Mouse (Mus musculus): ENCODE measurements at regions not wholly inside any gene's neighbourhood (a gene's known extent, or its start where the extent isn't known, plus 50 kb on each side); places are given as distances from the start of the nearest gene placed in this dataset.

GRCm38 (mm10) chrX:99548284-99549019 is 77.4 kb upstream of the Pja1 start:
- Histone ChIP-seq H3K4me1 (ENCODE audit: control insufficient read depth, insufficient read depth, low read length) (no peaks in the 10 kb centered on the region; the same call in 1 of the 2 replicates), H3K79me2 (replicated peaks; ENCODE audit: control insufficient read depth, insufficient read depth, low read length) (no peaks in the 10 kb centered on the region), H3K27ac (no peak overlapping the region), H3K36me3 (ENCODE audit: control insufficient read depth, insufficient read depth, low read length) (no peaks in the 10 kb centered on the region), H3K9ac (ENCODE audit: low read depth, low read length) (no peak overlapping the region), H3K27me3 (ENCODE audit: control insufficient read depth, insufficient read depth, low read length) (no peaks in the 10 kb centered on the region), H3K4me3 (no peak overlapping the region)
- no peak for DNase-seq
- TF ChIP-seq POLR2A (IDR thresholded peaks at IDR 0.05; ENCODE audit: insufficient read depth, low read depth, low read length), result no peak
- TF ChIP-seq CTCF (IDR thresholded peaks at IDR 0.05), result no peak
- TF ChIP-seq EP300 (IDR thresholded peaks at IDR 0.05; ENCODE audit: insufficient read depth, low read depth, low read length), result no peak
- intact Hi-C loops (cut with DNase I), result no loop called here
- 80% methylated on average over 4 of the region's 4 CpGs for WGBS

GRCm38 (mm10) chrX:99544410-99544809 is 73.3 kb upstream of the Pja1 start:
- no peak overlapping the region for H3K4me3 ChIP-seq
- H3K4me1 ChIP-seq (ENCODE audit: control insufficient read depth, insufficient read depth, low read length), result no peaks in the 10 kb centered on the region
- H3K79me2 ChIP-seq (replicated peaks; ENCODE audit: control insufficient read depth, insufficient read depth, low read length), result no peaks in the 10 kb centered on the region
- TF ChIP-seq POLR2A (IDR thresholded peaks at IDR 0.05; ENCODE audit: insufficient read depth, low read depth, low read length), result no peak
- no peak for TF ChIP-seq EP300 (IDR thresholded peaks at IDR 0.05; ENCODE audit: insufficient read depth, low read depth, low read length)
- TF ChIP-seq CTCF (IDR thresholded peaks at IDR 0.05), result no peak
- no peak overlapping the region for H3K27ac ChIP-seq
- 60% methylated on average over 4 of the region's 4 CpGs for WGBS
- no peaks in the 10 kb centered on the region for H3K27me3 ChIP-seq (ENCODE audit: control insufficient read depth, insufficient read depth, low read length)
- intact Hi-C loops (cut with DNase I), result no loop called here
- DNase-seq, result no peak
- H3K9ac ChIP-seq (ENCODE audit: low read depth, low read length), result no peak overlapping the region
- no peaks in the 10 kb centered on the region for H3K36me3 ChIP-seq (ENCODE audit: control insufficient read depth, insufficient read depth, low read length)

DNA sequence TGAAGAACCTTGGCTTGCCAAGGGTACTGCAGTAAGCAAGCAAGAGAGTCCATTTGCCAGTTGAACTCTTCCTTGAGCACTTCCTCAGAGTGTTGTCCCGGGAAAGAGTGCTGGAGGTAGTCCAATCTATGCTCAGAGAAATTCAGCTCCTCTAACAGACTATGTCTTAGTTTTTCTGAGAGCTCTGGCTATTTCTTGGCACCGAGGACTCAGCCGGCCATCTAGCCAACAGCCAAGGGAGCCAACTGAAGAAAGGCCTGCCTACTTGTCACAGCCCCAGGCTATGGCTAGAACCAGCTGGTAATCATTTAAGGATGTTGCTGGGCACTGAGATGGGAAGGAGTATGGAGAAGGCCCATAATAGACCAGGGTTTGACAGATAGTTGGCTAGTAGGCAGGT is 70.8 kb upstream of the Pja1 start:
- Histone ChIP-seq H3K4me1 (ENCODE audit: control insufficient read depth, insufficient read depth, low read length) (no peaks in the 10 kb centered on the region), H3K9ac (ENCODE audit: low read depth, low read length) (no peak overlapping the region), H3K27ac (no peak overlapping the region), H3K79me2 (replicated peaks; ENCODE audit: control insufficient read depth, insufficient read depth, low read length) (no peaks in the 10 kb centered on the region), H3K4me3 (no peak overlapping the region), H3K27me3 (ENCODE audit: control insufficient read depth, insufficient read depth, low read length) (no peaks in the 10 kb centered on the region), H3K36me3 (ENCODE audit: control insufficient read depth, insufficient read depth, low read length) (no peaks in the 10 kb centered on the region)
- no peak for DNase-seq
- intact Hi-C loops (cut with DNase I), result no loop called here
- no peak for TF ChIP-seq EP300 (IDR thresholded peaks at IDR 0.05; ENCODE audit: insufficient read depth, low read depth, low read length)
- TF ChIP-seq CTCF (IDR thresholded peaks at IDR 0.05), result no peak
- no peak for TF ChIP-seq POLR2A (IDR thresholded peaks at IDR 0.05; ENCODE audit: insufficient read depth, low read depth, low read length)
- 59% methylated on average over 3 of the region's 3 CpGs for WGBS

DNA sequence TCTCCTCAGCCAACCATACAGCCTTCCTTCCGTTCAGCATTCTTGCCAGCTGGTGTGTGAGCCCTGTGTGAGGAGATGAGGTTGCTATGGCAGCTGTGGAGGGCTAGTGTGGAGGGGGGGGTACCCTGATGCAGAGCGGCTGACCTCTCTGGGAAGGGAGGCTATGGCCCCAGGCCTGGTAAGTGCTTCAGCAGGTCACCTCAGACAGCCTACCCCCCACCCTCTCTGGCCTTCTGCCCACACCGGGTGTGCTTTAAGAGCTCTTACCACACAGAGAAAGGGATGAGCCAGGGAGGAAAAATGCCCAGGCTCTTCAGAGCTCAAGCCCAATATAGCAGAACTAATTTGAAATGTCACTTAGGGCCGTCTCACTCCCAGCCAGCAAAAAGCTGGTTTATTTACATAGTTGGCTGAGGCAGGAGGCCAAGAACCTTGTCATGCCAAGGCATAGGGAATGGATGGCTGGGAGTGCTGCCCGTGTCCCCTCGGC is 69.1 kb upstream of the Pja1 start:
- intact Hi-C loops (cut with DNase I), result no loop called here
- H3K27ac ChIP-seq, result no peak overlapping the region
- H3K9ac ChIP-seq (ENCODE audit: low read depth, low read length), result no peak overlapping the region
- H3K36me3 ChIP-seq (ENCODE audit: control insufficient read depth, insufficient read depth, low read length), result no peaks in the 10 kb centered on the region
- no peak overlapping the region for H3K4me3 ChIP-seq
- WGBS, result 58% methylated on average over 6 of the region's 6 CpGs
- no peaks in the 10 kb centered on the region for H3K79me2 ChIP-seq (replicated peaks; ENCODE audit: control insufficient read depth, insufficient read depth, low read length)
- DNase-seq, result no peak
- TF ChIP-seq CTCF (IDR thresholded peaks at IDR 0.05) (no peak), EP300 (IDR thresholded peaks at IDR 0.05; ENCODE audit: insufficient read depth, low read depth, low read length) (no peak), POLR2A (IDR thresholded peaks at IDR 0.05; ENCODE audit: insufficient read depth, low read depth, low read length) (no peak)
- H3K27me3 ChIP-seq (ENCODE audit: control insufficient read depth, insufficient read depth, low read length), result no peaks in the 10 kb centered on the region
- H3K4me1 ChIP-seq (ENCODE audit: control insufficient read depth, insufficient read depth, low read length), result no peaks in the 10 kb centered on the region

- no peak for DNase-seq
- H3K9ac ChIP-seq (ENCODE audit: low read depth, low read length), result no peak overlapping the region
- H3K27me3 ChIP-seq (ENCODE audit: control insufficient read depth, insufficient read depth, low read length), result no peaks in the 10 kb centered on the region
- WGBS, result 91% methylated on average over 4 of the region's 4 CpGs
- no peak overlapping the region for H3K27ac ChIP-seq
- no peaks in the 10 kb centered on the region for H3K36me3 ChIP-seq (ENCODE audit: control insufficient read depth, insufficient read depth, low read length)
- intact Hi-C loops (cut with DNase I), result no loop called here
- H3K79me2 ChIP-seq (replicated peaks; ENCODE audit: control insufficient read depth, insufficient read depth, low read length), result no peaks in the 10 kb centered on the region
- no peak overlapping the region for H3K4me3 ChIP-seq
- no peak for TF ChIP-seq CTCF (IDR thresholded peaks at IDR 0.05)
- TF ChIP-seq EP300 (IDR thresholded peaks at IDR 0.05; ENCODE audit: insufficient read depth, low read depth, low read length), result no peak
- TF ChIP-seq POLR2A (IDR thresholded peaks at IDR 0.05; ENCODE audit: insufficient read depth, low read depth, low read length), result no peak
- H3K4me1 ChIP-seq (ENCODE audit: control insufficient read depth, insufficient read depth, low read length), result no peaks in the 10 kb centered on the region
Measured at GRCm38 (mm10) chrX:99539684-99540083, 68.6 kb upstream of the Pja1 start.

- no peaks in the 10 kb centered on the region for H3K36me3 ChIP-seq (ENCODE audit: control insufficient read depth, insufficient read depth, low read length)
- DNase-seq, result no peak
- H3K27ac ChIP-seq, result no peak overlapping the region
- intact Hi-C loops (cut with DNase I), result no loop called here
- H3K79me2 ChIP-seq (replicated peaks; ENCODE audit: control insufficient read depth, insufficient read depth, low read length), result no peaks in the 10 kb centered on the region
- 67% methylated on average over 4 of the region's 4 CpGs for WGBS
- H3K9ac ChIP-seq (ENCODE audit: low read depth, low read length), result no peak overlapping the region
- no peaks in the 10 kb centered on the region for H3K4me1 ChIP-seq (ENCODE audit: control insufficient read depth, insufficient read depth, low read length)
- H3K27me3 ChIP-seq (ENCODE audit: control insufficient read depth, insufficient read depth, low read length), result no peaks in the 10 kb centered on the region
- no peak overlapping the region for H3K4me3 ChIP-seq
- TF ChIP-seq CTCF (IDR thresholded peaks at IDR 0.05) (no peak), EP300 (IDR thresholded peaks at IDR 0.05; ENCODE audit: insufficient read depth, low read depth, low read length) (no peak), POLR2A (IDR thresholded peaks at IDR 0.05; ENCODE audit: insufficient read depth, low read depth, low read length) (no peak)
Measured at GRCm38 (mm10) chrX:99537814-99538213, 66.7 kb upstream of the Pja1 start.

All from heart, adult 2 months (tissue).